Mouse (Mus musculus): ENCODE data around the gene Slc23a3.

Gene Slc23a3

GRCm38 (mm10) chr1:75140601-75141190 lies 7.0 kb upstream of the Slc23a3 start:
- no peak for DNase-seq (ENCODE audit: extremely low read depth, insufficient read length, low spot score)

- no peak for DNase-seq (ENCODE audit: extremely low read depth, insufficient read length, low spot score)
These were observed 4.8 kb upstream of the Slc23a3 start for GRCm38 (mm10) chr1:75138448-75138847.

GRCm38 (mm10) chr1:75136730-75137129 lies 3.0 kb upstream of the Slc23a3 start:
- no peak for DNase-seq (ENCODE audit: extremely low read depth, insufficient read length, low spot score)

- no peak for DNase-seq (ENCODE audit: extremely low read depth, insufficient read length, low spot score)
These were observed 2.6 kb upstream of the Slc23a3 start for GRCm38 (mm10) chr1:75136293-75136692.

GRCm38 (mm10) chr1:75128641-75129040 lies 5.0 kb downstream of the Slc23a3 start:
- DNase-seq (ENCODE audit: extremely low read depth, insufficient read length, low spot score): no peak

- DNase-seq (ENCODE audit: extremely low read depth, insufficient read length, low spot score): no peak
These were observed 8.3 kb downstream of the Slc23a3 start for GRCm38 (mm10) chr1:75125418-75125817.

- peak; percentile 97 for DNase-seq (ENCODE audit: extremely low read depth, insufficient read length, low spot score)
These were observed 9.1 kb downstream of the Slc23a3 start, which contains the start of gene Nhej1 for GRCm38 (mm10) chr1:75124346-75125321. TSS of gene Nhej1 (minus strand) at chr1:75125200.

GRCm38 (mm10) chr1:75122211-75122610 lies 11.5 kb downstream of the Slc23a3 start:
- no peak for DNase-seq (ENCODE audit: extremely low read depth, insufficient read length, low spot score)
